Mouse (Mus musculus): ENCODE measurements around the gene Ift80.

DNA sequence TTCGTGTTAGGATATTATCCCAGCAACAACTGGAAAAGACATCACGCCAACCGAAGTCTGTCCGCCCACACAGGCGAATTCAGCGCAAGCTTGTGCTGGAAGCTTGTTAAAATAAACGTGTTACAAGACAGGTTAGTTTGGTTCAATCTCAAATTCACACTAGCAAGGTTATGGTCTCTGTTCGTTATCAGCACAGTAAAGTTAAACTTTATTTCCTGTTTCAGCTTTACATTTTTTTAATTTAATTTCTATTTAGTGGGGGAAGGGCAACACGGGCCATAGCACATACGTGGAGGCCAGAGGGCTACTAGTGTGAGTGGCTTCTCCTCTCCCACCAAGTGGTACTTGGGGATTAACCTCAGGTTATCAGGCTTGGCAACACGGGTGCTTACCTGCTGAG is 47.5 kb upstream of the Ift80 start:
- TF ChIP-seq CTCF (conservative IDR thresholded peaks at IDR 0.05; ENCODE audit: low read length) (no peak), POU5F1 (IDR thresholded peaks at IDR 0.05; ENCODE audit: borderline replicate concordance, low read length) (no peak)
